Mouse (Mus musculus) stomach, embryonic 15.5 days (tissue): ENCODE results near the gene Prdm5. TPM values are rescaled to one million over a fixed set of nuclear protein-coding genes. Genes with fewer than 3 reads are reported as not detected.
A peak's percentile ranks its signal among the peaks of the same experiment; 100 is the strongest.

Experiments used
- ATAC-seq: fragments of 200-750 bp; cut with Nextera tagmentation; 2 replicates; pipeline ENCODE4 v1.8.0; 2017; ENCODE audit warnings: low read depth, moderate number of reproducible peaks, moderate TSS enrichment; ENCODE audit not compliant: insufficient read depth, low FRiP score
- H3K27ac ChIP-seq: fragments of 300-500 bp; sonication (generic); 2 replicates; pipeline ENCODE4 v1.5.1; 2015; ENCODE audit warnings: mild to moderate bottlenecking, inconsistent platforms
- H3K27me3 ChIP-seq: fragments of 300-500 bp; sonication (generic); replicated peaks from 2 replicates; pipeline ENCODE4 v1.6.1; 2015; ENCODE audit warnings: inconsistent platforms
- H3K36me3 ChIP-seq: fragments of 300-500 bp; sonication (generic); 2 replicates; pipeline ENCODE4 v1.6.1; 2015; ENCODE audit warnings: inconsistent platforms
- H3K4me1 ChIP-seq: fragments of 300-500 bp; sonication (generic); 2 replicates; pipeline ENCODE4 v1.6.1; 2015; ENCODE audit warnings: inconsistent platforms
- H3K4me2 ChIP-seq: fragments of 300-500 bp; sonication (generic); 2 replicates; pipeline ENCODE4 v1.6.1; 2015; ENCODE audit warnings: mild to moderate bottlenecking, inconsistent platforms
- H3K4me3 ChIP-seq: fragments of 300-500 bp; sonication (generic); replicated peaks from 2 replicates; pipeline ENCODE4 v1.5.1; 2015; ENCODE audit warnings: inconsistent platforms
- H3K9ac ChIP-seq: fragments of 300-500 bp; sonication (generic); 2 replicates; pipeline ENCODE4 v1.6.1; 2015; ENCODE audit warnings: inconsistent platforms
- H3K9me3 ChIP-seq: fragments of 300-500 bp; sonication (generic); 2 replicates; pipeline ENCODE4 v1.6.1; 2016; ENCODE audit warnings: inconsistent platforms
- WGBS: fragments of 180-500 bp; shearing (Covaris S2); methylation state at CpG from one replicate; pipeline ENCODE4 v1.1.7; 2015; 5-methylcytosine and 5-hydroxymethylcytosine counted together
- polyA plus RNA-seq: library from polyadenylated mRNA; unstranded; fragments of >200 nt; fragmentation: Nextera tagmentation; extraction: Ambion mirVana; gene quantifications from 2 replicates; pipeline ENCODE4 v1.2.1, GENCODE M21; 2015

Prdm5 gene
- polyA plus RNA-seq, 1 experiment from 2014 or later: 18.6 TPM

DNA sequence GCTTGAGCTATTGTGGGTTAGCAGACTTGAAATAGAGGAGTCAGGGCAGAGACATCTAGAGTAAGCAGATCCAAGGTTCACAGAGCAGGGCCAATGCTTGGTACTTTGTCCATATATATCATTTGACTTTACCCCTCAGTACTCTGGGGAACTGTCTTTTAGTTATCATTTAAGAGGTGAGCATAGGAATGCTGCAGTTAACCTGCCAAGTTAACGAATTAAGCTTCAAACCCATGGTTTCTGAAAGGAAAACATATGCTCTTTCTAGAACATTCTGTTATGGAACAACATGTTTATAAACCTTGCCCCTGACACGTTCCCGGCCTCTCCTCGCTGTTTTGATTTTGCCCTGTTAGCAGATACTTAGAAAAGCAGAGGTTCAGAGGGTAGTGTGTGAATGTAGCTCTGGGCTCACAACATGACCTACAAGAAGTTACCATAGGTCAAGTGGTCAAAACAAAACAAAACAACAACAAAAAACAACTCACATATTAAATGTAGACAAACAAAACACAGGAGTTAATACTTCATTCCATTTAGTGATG, 973 bp downstream of the Prdm5 start:
- Histone ChIP-seq H3K27ac (no peak overlapping the region), H3K4me1 (no peaks in the 10 kb centered on the region), H3K9ac (peak overlapping the region; percentile 73), H3K4me2 (peak overlapping the region; percentile 84), H3K36me3 (no peaks in the 10 kb centered on the region), H3K9me3 (no peaks in the 10 kb centered on the region), H3K4me3 (peak overlapping the region; percentile 56), H3K27me3 (no peaks in the 10 kb centered on the region)
- ATAC-seq: no peak
- WGBS: 74% methylated on average over 4 of the region's 4 CpGs

GRCm38 (mm10) chr6:65781441-65781840, 2.7 kb downstream of the Prdm5 start:
- Histone ChIP-seq H3K9ac (no peak overlapping the region), H3K27ac (no peak overlapping the region), H3K27me3 (no peaks in the 10 kb centered on the region), H3K4me1 (no peaks in the 10 kb centered on the region), H3K36me3 (no peaks in the 10 kb centered on the region), H3K4me2 (no peak overlapping the region), H3K9me3 (no peaks in the 10 kb centered on the region), H3K4me3 (no peak overlapping the region)
- ATAC-seq: no peak
- WGBS: 73% methylated on average over 7 of the region's 7 CpGs

DNA sequence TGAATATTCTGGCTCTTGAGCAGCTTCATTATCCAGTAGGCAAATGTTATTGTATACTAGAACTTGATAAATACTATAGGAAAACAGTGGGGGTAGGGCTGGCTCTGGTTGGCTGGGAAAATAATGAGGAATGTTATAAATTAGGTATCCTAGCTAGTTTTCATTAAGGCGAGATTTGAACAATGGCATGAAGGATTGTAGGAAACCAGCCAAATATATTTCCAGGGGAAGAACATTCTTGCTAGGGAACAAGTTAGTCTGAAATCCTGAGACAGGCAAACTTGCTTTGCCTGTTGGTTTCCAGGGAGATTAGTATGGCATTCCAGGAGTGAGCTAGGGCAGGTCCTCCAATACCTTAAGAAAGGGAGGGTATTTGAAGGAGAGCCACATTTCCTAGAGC, 4.9 kb downstream of the Prdm5 start:
- Histone ChIP-seq H3K4me2 (no peak overlapping the region), H3K27me3 (no peaks in the 10 kb centered on the region), H3K4me1 (no peaks in the 10 kb centered on the region), H3K4me3 (no peak overlapping the region), H3K36me3 (no peaks in the 10 kb centered on the region), H3K27ac (no peak overlapping the region), H3K9ac (no peak overlapping the region), H3K9me3 (no peaks in the 10 kb centered on the region)
- 66% methylated on average over 1 of the region's 1 CpGs for WGBS
- ATAC-seq: no peak

GRCm38 (mm10) chr6:65792923-65793322, 14.1 kb downstream of the Prdm5 start:
- Histone ChIP-seq H3K4me3 (no peak overlapping the region), H3K36me3 (no peaks in the 10 kb centered on the region), H3K4me1 (no peaks in the 10 kb centered on the region), H3K9ac (no peak overlapping the region), H3K27me3 (no peaks in the 10 kb centered on the region), H3K27ac (no peak overlapping the region), H3K4me2 (no peak overlapping the region), H3K9me3 (no peaks in the 10 kb centered on the region)
- ATAC-seq: no peak
- 72% methylated on average over 2 of the region's 2 CpGs for WGBS

GRCm38 (mm10) chr6:65796552-65796951, 17.8 kb downstream of the Prdm5 start:
- H3K36me3 ChIP-seq: peaks cover 4% of the 10 kb centered on the region; the same call in 1 of the 2 replicates
- no peak overlapping the region for H3K9ac ChIP-seq
- no peak overlapping the region for H3K27ac ChIP-seq
- WGBS: 74% methylated on average over 3 of the region's 3 CpGs
- no peak overlapping the region for H3K4me3 ChIP-seq
- H3K27me3 ChIP-seq: no peaks in the 10 kb centered on the region
- ATAC-seq: no peak
- no peak overlapping the region for H3K4me2 ChIP-seq
- H3K4me1 ChIP-seq: no peaks in the 10 kb centered on the region
- no peaks in the 10 kb centered on the region for H3K9me3 ChIP-seq

DNA sequence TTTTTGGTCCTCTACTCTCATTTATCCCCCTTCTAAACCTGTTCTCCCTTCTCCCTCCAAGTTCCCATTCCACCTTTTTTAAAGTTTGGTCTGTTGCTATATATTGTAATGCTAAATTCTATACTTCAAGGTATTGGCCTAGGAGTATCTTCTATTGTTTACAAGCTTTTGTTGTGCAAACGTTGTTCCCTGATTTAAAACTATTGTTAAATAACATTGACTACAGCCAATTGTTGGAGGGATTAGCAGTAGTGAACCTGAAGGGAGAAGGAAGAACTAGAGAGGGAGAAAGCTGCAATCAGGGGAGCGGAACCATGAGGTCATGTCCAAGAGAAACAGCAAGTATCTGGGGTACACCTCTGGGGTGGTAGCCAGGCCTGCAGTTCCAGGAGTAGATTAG, 18.5 kb downstream of the Prdm5 start:
- H3K4me2 ChIP-seq: no peak overlapping the region
- no peaks in the 10 kb centered on the region for H3K9me3 ChIP-seq
- H3K27ac ChIP-seq: no peak overlapping the region
- no peak overlapping the region for H3K4me3 ChIP-seq
- 80% methylated on average over 2 of the region's 2 CpGs for WGBS
- H3K27me3 ChIP-seq: no peaks in the 10 kb centered on the region
- H3K9ac ChIP-seq: no peak overlapping the region
- peaks cover 4% of the 10 kb centered on the region; the same call in 1 of the 2 replicates for H3K36me3 ChIP-seq
- no peaks in the 10 kb centered on the region for H3K4me1 ChIP-seq
- ATAC-seq: no peak

GRCm38 (mm10) chr6:65798390-65798789, 19.6 kb downstream of the Prdm5 start:
- 88% methylated on average over 3 of the region's 3 CpGs for WGBS
- Histone ChIP-seq H3K27me3 (no peaks in the 10 kb centered on the region), H3K36me3 (peaks cover 4% of the 10 kb centered on the region; the same call in 1 of the 2 replicates), H3K4me1 (no peaks in the 10 kb centered on the region), H3K9ac (no peak overlapping the region), H3K4me3 (no peak overlapping the region), H3K9me3 (no peaks in the 10 kb centered on the region), H3K4me2 (no peak overlapping the region), H3K27ac (no peak overlapping the region)
- no peak for ATAC-seq

DNA sequence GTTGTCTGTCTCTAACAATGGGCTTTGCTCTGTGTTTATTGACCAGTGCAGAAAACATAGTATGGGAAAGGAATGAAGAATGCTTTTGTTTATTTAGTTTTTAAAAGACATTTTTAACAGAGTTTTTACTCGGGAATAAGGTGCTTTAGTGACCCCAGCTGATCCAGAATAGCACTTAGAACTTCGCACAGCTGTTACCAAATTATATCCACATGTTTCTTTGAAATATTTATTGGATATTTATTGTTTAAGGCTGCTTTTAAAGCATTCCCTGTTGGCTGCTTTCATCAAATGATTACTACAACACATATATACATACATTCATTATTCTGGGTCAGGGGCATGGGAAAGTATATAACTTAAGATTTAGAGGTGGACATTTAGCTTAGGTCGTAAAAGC, 32.9 kb downstream of the Prdm5 start:
- no peaks in the 10 kb centered on the region for H3K27me3 ChIP-seq
- H3K4me1 ChIP-seq: no peaks in the 10 kb centered on the region
- no peak overlapping the region for H3K4me2 ChIP-seq
- no peak overlapping the region for H3K4me3 ChIP-seq
- no peak for ATAC-seq
- no peak overlapping the region for H3K27ac ChIP-seq
- H3K36me3 ChIP-seq: no peaks in the 10 kb centered on the region
- no peaks in the 10 kb centered on the region for H3K9me3 ChIP-seq
- WGBS: 53% methylated on average over 3 of the region's 3 CpGs
- no peak overlapping the region for H3K9ac ChIP-seq

GRCm38 (mm10) chr6:65818039-65818747, 39.4 kb downstream of the Prdm5 start:
- ATAC-seq: no peak
- H3K27ac ChIP-seq: no peak overlapping the region
- H3K9me3 ChIP-seq: no peaks in the 10 kb centered on the region
- no peaks in the 10 kb centered on the region for H3K36me3 ChIP-seq
- no peak overlapping the region for H3K9ac ChIP-seq
- WGBS: 70% methylated on average over 4 of the region's 4 CpGs
- H3K4me2 ChIP-seq: no peak overlapping the region
- no peaks in the 10 kb centered on the region for H3K4me1 ChIP-seq
- no peak overlapping the region for H3K4me3 ChIP-seq
- no peaks in the 10 kb centered on the region for H3K27me3 ChIP-seq

DNA sequence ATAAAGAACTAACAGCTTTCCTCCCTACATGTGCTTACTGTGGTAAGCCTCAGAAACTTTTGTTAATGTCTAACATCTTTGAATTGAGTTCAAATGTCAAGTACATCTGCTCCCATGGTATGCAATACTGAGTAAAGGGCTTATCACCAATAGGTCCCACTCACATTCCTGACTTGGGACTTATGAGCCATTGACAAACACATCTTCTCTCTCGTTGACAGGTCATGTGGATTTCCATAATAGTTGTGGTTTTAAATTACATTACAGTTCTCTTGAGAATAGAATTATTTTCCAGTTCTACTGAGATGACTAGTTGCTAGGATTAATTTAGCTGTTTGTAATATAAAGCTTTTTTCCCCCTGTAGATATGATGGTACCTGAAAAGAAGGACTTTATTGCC, 49.9 kb downstream of the Prdm5 start:
- ATAC-seq: no peak
- H3K27ac ChIP-seq: no peak overlapping the region
- peaks cover 7% of the 10 kb centered on the region; the same call in 1 of the 2 replicates for H3K36me3 ChIP-seq
- H3K4me2 ChIP-seq: no peak overlapping the region
- H3K4me3 ChIP-seq: no peak overlapping the region
- H3K27me3 ChIP-seq: no peaks in the 10 kb centered on the region
- H3K4me1 ChIP-seq: no peaks in the 10 kb centered on the region
- H3K9me3 ChIP-seq: no peaks in the 10 kb centered on the region
- no peak overlapping the region for H3K9ac ChIP-seq
- WGBS: 62% methylated on average over 1 of the region's 1 CpGs

DNA sequence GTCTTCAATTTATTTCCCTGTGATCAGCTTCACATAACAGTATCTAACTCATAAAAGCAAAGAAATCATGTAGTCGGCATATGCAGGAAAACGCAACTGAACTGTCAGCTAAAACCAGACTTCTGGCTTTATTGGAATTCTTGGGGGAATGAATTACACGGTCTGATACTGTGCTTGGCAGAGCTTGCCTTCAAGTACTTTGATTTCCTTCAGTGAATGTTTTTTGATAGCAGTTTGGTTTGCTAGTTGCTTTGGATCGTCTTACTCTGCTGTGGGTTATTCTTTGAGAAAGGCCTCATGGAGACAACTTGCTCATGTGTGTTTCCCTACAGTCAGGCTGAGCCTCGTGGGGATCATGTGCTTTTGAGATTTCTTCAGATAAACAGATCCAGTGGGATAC, 52.7 kb downstream of the Prdm5 start:
- no peak for ATAC-seq
- Histone ChIP-seq H3K4me2 (no peak overlapping the region), H3K9ac (no peak overlapping the region), H3K36me3 (peaks cover 7% of the 10 kb centered on the region; the same call in 1 of the 2 replicates), H3K27me3 (no peaks in the 10 kb centered on the region), H3K27ac (no peak overlapping the region), H3K4me3 (no peak overlapping the region), H3K4me1 (no peaks in the 10 kb centered on the region), H3K9me3 (no peaks in the 10 kb centered on the region)
- 82% methylated on average over 5 of the region's 5 CpGs for WGBS

- H3K36me3 ChIP-seq: peaks cover 7% of the 10 kb centered on the region; the same call in 1 of the 2 replicates
- H3K9me3 ChIP-seq: no peaks in the 10 kb centered on the region
- 86% methylated on average over 4 of the region's 4 CpGs for WGBS
- no peak overlapping the region for H3K9ac ChIP-seq
- no peak overlapping the region for H3K4me2 ChIP-seq
- H3K4me3 ChIP-seq: no peak overlapping the region
- H3K4me1 ChIP-seq: no peaks in the 10 kb centered on the region
- H3K27ac ChIP-seq: no peak overlapping the region
- H3K27me3 ChIP-seq: no peaks in the 10 kb centered on the region
- ATAC-seq: no peak
These were observed 55.2 kb downstream of the Prdm5 start for GRCm38 (mm10) chr6:65834013-65834412.
